Mouse (Mus musculus): ENCODE results near the gene Mfsd10.
"Not testable (repeated sequence)": the region's sequence is repeated elsewhere in the genome, so short reads cannot be mapped to it uniquely, and the experiment has no call there.

Gene Mfsd10

GRCm38 (mm10) chr5:34607100-34607880 is 29.7 kb downstream of the Mfsd10 start:
- DNase-seq (ENCODE audit: low spot score), result no peak

- no peak for DNase-seq (ENCODE audit: low spot score)
These were observed 32.4 kb downstream of the Mfsd10 start for GRCm38 (mm10) chr5:34604576-34604975.

GRCm38 (mm10) chr5:34593202-34593727 is 43.7 kb downstream of the Mfsd10 start:
- no peak for DNase-seq (ENCODE audit: low spot score)

GRCm38 (mm10) chr5:34592666-34593065 is 44.3 kb downstream of the Mfsd10 start:
- no peak for DNase-seq (ENCODE audit: low spot score)

- not testable (repeated sequence) for DNase-seq (ENCODE audit: low spot score)
These were observed 44.8 kb downstream of the Mfsd10 start for GRCm38 (mm10) chr5:34592224-34592623.

GRCm38 (mm10) chr5:34591388-34592004 is 45.5 kb downstream of the Mfsd10 start:
- no peak for DNase-seq (ENCODE audit: low spot score)

- no peak for DNase-seq (ENCODE audit: low spot score)
These were observed 46.3 kb downstream of the Mfsd10 start for GRCm38 (mm10) chr5:34590702-34591101.

GRCm38 (mm10) chr5:34590059-34590458 is 47.0 kb downstream of the Mfsd10 start:
- no peak for DNase-seq (ENCODE audit: low spot score)

- no peak for DNase-seq (ENCODE audit: low spot score)
These were observed 49.1 kb downstream of the Mfsd10 start for GRCm38 (mm10) chr5:34587881-34588280.

- no peak for DNase-seq (ENCODE audit: low spot score)
These were observed 51.8 kb downstream of the Mfsd10 start for GRCm38 (mm10) chr5:34585216-34585615.
